Mouse (Mus musculus) liver, embryonic 11.5 days (tissue): ENCODE measurements around the gene Rsad2. TPM values are rescaled to one million over a fixed set of nuclear protein-coding genes. Genes with fewer than 3 reads are reported as not detected.

Experiments used
- ATAC-seq: fragments of 200-750 bp; cut with Nextera tagmentation; replicated peaks from 2 replicates; pipeline ENCODE4 v1.8.0; 2017; ENCODE audit warnings: moderate number of reproducible peaks, mild to moderate bottlenecking, moderate TSS enrichment, moderate library complexity; ENCODE audit not compliant: low FRiP score
- DNase-seq: peaks from one replicate; pipeline ENCODE4 v3.0.0-alpha.2; 2017; ENCODE audit warnings: low spot score
- H3K27ac ChIP-seq: fragments of 300-500 bp; sonication (generic); 2 replicates; pipeline ENCODE4 v1.5.1; 2014; ENCODE audit warnings: mild to moderate bottlenecking, low read depth, low read length, control low read depth
- H3K27me3 ChIP-seq: fragments of 300-500 bp; sonication (generic); replicated peaks from 2 replicates; pipeline ENCODE4 v1.6.1; 2014; ENCODE audit warnings: low read length, mixed read lengths; ENCODE audit not compliant: control insufficient read depth, insufficient read depth
- H3K36me3 ChIP-seq: fragments of 300-500 bp; sonication (generic); 2 replicates; pipeline ENCODE4 v1.6.1; 2014; ENCODE audit warnings: mild to moderate bottlenecking, low read length, moderate library complexity, mixed read lengths; ENCODE audit not compliant: control insufficient read depth, insufficient read depth
- H3K4me1 ChIP-seq: fragments of 300-500 bp; sonication (generic); replicated peaks from 2 replicates; pipeline ENCODE4 v1.6.1; 2014; ENCODE audit warnings: low read length, mixed read lengths; ENCODE audit not compliant: control insufficient read depth, insufficient read depth
- H3K4me2 ChIP-seq: fragments of 300-500 bp; sonication (generic); 2 replicates; pipeline ENCODE4 v1.6.1; 2014; ENCODE audit warnings: mild to moderate bottlenecking, control low read depth, moderate library complexity
- H3K4me3 ChIP-seq: fragments of 300-500 bp; sonication (generic); 2 replicates; pipeline ENCODE4 v1.5.1; 2014; ENCODE audit warnings: low read depth, low read length, control low read depth
- H3K9ac ChIP-seq: fragments of 300-500 bp; sonication (generic); 2 replicates; pipeline ENCODE4 v1.6.1; 2014; ENCODE audit warnings: low read depth, low read length, control low read depth
- H3K9me3 ChIP-seq: fragments of 300-500 bp; sonication (generic); 2 replicates; pipeline ENCODE4 v1.6.1; 2016; ENCODE audit warnings: low read length, inconsistent platforms, mixed read lengths; ENCODE audit not compliant: control insufficient read depth
- WGBS: fragments of 180-500 bp; shearing (Covaris S2); extraction: QIAGEN DNeasy Blood & Tissue Kit; methylation state at CpG from one replicate; pipeline ENCODE4 v1.1.7; 2014; 5-methylcytosine and 5-hydroxymethylcytosine counted together
- polyA plus RNA-seq: library from polyadenylated mRNA; unstranded; fragments of >200 nt; fragmentation: Nextera tagmentation; extraction: Ambion mirVana; gene quantifications from 2 replicates; pipeline ENCODE4 v1.2.1, GENCODE M21; 2014

Rsad2 gene
- polyA plus RNA-seq, 1 experiment from 2014 or later = 0.44 TPM

DNA sequence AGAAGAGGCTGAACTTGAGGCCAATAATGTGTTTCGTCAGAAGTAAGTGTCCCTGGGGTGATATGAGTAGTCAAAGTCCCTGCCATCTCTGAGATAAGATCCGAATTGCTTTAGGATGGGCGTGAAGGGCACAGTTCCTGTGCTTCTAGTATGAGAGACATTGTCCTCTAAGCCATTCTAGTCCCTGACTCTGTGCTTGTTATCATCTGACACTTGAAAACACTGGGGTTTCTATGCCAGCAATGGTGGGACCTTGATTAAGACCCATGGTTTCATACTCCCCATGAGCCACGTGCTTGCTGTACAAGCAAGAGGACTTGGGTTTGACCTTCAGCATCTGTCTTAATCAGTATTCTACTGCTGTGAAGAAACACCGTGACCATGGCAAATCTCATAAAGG lies 20.9 kb upstream of the Rsad2 start:
- H3K4me3 ChIP-seq = no peak overlapping the region
- H3K27me3 ChIP-seq = no peaks in the 10 kb centered on the region
- no peak for ATAC-seq
- WGBS = 77% methylated on average over 5 of the region's 5 CpGs
- H3K27ac ChIP-seq = no peak overlapping the region
- H3K9ac ChIP-seq = no peak overlapping the region
- no peak overlapping the region for H3K4me2 ChIP-seq
- no peak for DNase-seq
- H3K9me3 ChIP-seq = no peaks in the 10 kb centered on the region
- peaks cover 6% of the 10 kb centered on the region for H3K4me1 ChIP-seq
- no peaks in the 10 kb centered on the region for H3K36me3 ChIP-seq

DNA sequence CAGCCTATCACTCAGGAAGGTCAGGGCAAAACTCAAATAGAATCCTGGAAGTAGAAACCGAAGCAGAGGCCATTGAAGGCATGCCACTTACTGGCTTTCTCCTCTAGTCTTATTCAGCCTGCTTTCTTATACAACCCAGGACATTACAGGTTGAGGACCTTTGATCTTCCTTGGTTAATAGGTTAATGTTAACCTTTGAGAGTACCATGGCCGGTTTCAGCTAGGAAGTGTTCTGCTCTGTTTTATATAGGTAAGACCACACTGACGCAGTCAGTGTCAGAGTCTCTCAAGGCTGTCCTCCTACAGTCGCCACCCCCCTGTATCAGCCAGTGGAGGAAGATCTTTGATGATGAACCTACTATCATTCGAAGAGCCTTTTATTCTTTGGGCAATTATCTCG lies 17.5 kb upstream of the Rsad2 start:
- H3K4me2 ChIP-seq = peak overlapping the region; percentile 37
- peaks cover 25% of the 10 kb centered on the region for H3K4me1 ChIP-seq
- H3K4me3 ChIP-seq = no peak overlapping the region
- WGBS = 76% methylated on average over 6 of the region's 6 CpGs
- no peaks in the 10 kb centered on the region for H3K36me3 ChIP-seq
- DNase-seq (no peak), ATAC-seq (no peak)
- H3K27ac ChIP-seq = peak overlapping the region; percentile 73; the same call in 1 of the 2 replicates
- H3K9ac ChIP-seq = 0 out of 2 replicates have a peak overlapping the region, but pooled peaks have one; percentile 34
- H3K9me3 ChIP-seq = no peaks in the 10 kb centered on the region
- H3K27me3 ChIP-seq = no peaks in the 10 kb centered on the region

DNA sequence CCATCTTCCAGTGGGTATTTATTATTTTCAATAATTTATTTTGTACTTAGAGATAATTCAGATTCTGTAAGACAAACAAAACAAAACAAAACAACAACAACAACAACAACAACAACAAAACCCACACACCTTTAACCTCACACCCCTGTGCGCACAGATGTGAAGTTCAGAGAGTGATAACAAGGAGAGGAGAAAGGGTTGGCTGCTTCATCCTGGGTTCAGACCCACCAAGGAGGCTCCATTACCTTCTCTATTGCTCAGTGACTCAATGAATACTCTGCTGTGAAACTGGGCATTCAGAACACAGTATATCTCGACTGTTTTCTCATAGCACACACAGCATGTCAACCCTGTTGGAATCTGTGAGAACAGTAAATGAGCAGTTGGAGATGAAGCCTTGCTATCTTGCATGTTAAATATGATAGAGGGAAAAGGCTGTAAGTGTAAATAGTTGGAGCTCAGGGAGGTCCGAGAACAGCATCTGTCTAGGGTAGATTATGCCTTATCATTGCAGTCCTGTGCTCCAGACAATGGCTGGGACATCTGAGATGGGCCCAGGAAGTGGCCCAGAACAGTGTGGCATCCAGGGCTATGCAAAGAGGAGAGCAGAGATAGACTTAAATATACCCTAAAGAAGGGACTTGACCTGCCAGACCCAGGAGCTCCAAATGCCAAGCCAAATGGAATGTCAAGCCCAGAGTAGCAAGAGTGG lies 16.7 kb upstream of the Rsad2 start:
- Histone ChIP-seq H3K9ac (no peak overlapping the region; the same call in 1 of the 2 replicates), H3K27me3 (no peaks in the 10 kb centered on the region), H3K4me2 (peak overlapping the region; percentile 87), H3K36me3 (no peaks in the 10 kb centered on the region), H3K4me3 (no peak overlapping the region), H3K4me1 (peaks cover 25% of the 10 kb centered on the region), H3K9me3 (no peaks in the 10 kb centered on the region), H3K27ac (peak overlapping the region; percentile 73)
- ATAC-seq (peak; percentile 97), DNase-seq (no peak)
- 47% methylated on average over 3 of the region's 3 CpGs for WGBS

DNA sequence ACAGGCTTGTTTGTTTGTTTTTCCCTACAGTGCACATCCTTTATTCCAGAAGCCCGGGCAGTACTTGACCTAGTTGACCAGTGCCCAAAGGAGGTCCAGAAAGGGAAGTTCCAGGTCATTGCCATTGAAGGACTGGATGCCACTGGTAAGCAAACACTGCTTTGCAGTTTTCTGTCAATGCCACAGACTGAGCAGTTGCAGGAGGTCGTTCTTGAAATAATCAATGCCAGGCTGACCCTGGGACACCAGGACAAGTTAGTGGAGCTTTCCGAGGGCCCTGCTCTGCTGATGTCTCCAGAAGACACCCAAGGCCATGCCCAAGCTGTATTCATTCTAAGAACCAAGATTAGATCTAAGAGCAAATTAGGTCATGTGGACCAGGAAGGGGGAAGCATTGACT lies 15.1 kb upstream of the Rsad2 start:
- 58% methylated on average over 3 of the region's 3 CpGs for WGBS
- no peak for ATAC-seq
- Histone ChIP-seq H3K4me3 (peak overlapping the region; percentile 67; the same call in 1 of the 2 replicates), H3K4me1 (peaks cover 23% of the 10 kb centered on the region), H3K4me2 (peak overlapping the region; percentile 87), H3K9me3 (no peaks in the 10 kb centered on the region), H3K9ac (peak overlapping the region; percentile 34; the same call in 1 of the 2 replicates), H3K36me3 (no peaks in the 10 kb centered on the region), H3K27me3 (no peaks in the 10 kb centered on the region), H3K27ac (no peak overlapping the region)
- no peak for DNase-seq

DNA sequence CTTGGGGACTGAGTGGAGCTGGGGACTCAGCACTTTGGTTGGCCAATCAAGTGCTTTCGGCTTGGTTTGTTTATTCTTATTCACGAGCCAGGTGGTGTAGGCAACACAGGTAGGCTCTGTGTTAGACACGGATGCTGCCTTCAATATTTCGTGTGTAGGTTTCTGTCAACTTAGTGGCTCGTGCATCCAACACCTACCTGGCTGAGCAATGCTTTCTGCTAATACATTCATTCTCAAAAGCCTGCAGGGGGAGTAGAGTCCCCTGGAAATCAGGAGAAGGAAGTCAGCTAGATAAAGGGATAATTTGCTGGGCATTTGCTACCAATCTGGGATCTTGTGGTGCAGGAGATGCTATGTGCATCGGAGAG lies 13.8 kb upstream of the Rsad2 start:
- Histone ChIP-seq H3K4me3 (peak overlapping the region; percentile 67), H3K27me3 (no peaks in the 10 kb centered on the region), H3K9me3 (no peaks in the 10 kb centered on the region), H3K4me2 (peak overlapping the region; percentile 87), H3K27ac (no peak overlapping the region), H3K9ac (peak overlapping the region; percentile 59), H3K4me1 (peaks cover 23% of the 10 kb centered on the region), H3K36me3 (no peaks in the 10 kb centered on the region)
- no peak for DNase-seq
- WGBS = 25% methylated on average over 6 of the region's 6 CpGs
- no peak for ATAC-seq

DNA sequence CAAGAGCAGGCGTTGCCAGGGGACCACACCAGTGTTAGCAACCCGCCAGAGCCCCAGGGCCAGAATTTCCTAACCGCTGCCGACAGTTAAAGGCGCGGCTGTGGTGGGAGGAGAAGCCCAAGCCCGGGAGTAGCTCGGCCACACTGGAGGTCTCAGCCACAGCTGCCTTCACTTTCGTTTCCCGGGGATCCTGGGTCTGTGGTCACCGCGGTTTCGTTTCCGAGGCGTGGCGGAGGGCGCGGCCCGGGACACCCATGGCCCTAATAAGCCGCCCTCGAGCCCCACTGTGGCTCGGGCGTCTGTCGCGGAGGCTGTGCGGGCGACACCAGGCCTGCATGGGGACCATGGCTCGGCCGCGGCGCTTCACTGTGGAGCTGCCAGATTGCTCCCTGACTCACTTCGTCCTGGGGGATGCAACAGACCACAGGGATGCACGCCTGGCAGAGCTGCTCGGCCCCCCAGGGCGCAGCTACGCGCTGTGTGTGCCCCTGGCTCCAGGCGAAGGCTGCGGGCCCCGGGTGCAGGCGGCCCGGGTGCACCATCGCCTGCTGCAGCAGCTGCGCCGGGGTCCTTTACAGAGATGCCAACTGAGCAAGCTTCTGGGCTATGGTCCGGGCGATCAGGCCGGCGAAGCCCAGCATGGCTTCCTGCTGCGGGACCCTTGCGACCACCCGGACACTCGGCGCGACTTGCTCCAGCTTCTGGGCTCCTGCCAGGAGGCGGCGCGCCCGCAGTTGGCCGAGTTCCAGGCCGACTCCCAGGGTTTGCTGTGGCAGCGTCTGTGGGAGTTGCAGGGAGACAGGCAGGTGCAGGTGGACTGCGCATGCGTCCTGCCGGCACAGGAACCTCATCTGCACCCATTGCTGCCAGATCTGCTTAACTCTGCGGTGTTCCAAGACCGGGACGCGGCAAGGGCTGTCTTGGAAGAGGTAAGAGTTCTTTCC lies 13.1 kb upstream of the Rsad2 start, which contains the start of gene Cmpk2:
Cmpk2 (plus strand) TSS at position 107 of the 944 bp plus-strand sequence.
- under 1% methylated on average over 69 of the region's 69 CpGs for WGBS
- DNase-seq = peak; percentile 75

DNA sequence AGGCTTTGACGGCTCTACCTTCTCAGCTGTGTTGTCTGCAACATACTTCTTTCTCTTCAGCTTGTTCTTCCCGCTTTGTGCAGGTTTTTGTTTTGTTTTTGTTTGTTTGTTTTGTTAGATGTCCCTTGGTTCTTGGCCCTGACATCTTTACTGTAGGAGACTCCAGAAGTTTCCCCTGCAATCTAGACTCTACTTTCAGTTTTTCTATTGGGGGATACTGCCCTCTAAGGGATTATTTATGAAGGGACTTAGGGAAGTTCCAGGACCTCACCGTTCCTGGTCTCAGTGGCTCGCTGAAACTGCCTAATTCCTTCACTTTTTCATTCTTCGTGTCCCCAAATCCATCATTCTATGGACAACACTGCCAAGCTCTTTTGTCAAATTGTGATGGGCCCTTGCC lies 9.3 kb upstream of the Rsad2 start:
- WGBS = 70% methylated on average over 5 of the region's 5 CpGs
- ATAC-seq = no peak
- H3K4me2 ChIP-seq = no peak overlapping the region
- no peaks in the 10 kb centered on the region for H3K36me3 ChIP-seq
- H3K9me3 ChIP-seq = no peaks in the 10 kb centered on the region
- no peak overlapping the region for H3K4me3 ChIP-seq
- no peaks in the 10 kb centered on the region for H3K27me3 ChIP-seq
- H3K4me1 ChIP-seq = peaks cover 7% of the 10 kb centered on the region
- no peak overlapping the region for H3K27ac ChIP-seq
- no peak for DNase-seq
- no peak overlapping the region for H3K9ac ChIP-seq

More for the DNA sequence above, 13.1 kb upstream of the Rsad2 start, which contains the start of gene Cmpk2:
- Histone ChIP-seq H3K4me3 (peak within 1 kb of the TSS; percentile 67), H3K9me3 (no peaks in the 10 kb centered on the region), H3K4me2 (peak within 1 kb of the TSS; percentile 87), H3K4me1 (peaks cover 23% of the 10 kb centered on the region), H3K36me3 (no peaks in the 10 kb centered on the region), H3K27me3 (no peaks in the 10 kb centered on the region), H3K9ac (peak within 1 kb of the TSS; percentile 59), H3K27ac (peak within 1 kb of the TSS; percentile 28; the same call in 1 of the 2 replicates)
- peak; percentile 45 for ATAC-seq

DNA sequence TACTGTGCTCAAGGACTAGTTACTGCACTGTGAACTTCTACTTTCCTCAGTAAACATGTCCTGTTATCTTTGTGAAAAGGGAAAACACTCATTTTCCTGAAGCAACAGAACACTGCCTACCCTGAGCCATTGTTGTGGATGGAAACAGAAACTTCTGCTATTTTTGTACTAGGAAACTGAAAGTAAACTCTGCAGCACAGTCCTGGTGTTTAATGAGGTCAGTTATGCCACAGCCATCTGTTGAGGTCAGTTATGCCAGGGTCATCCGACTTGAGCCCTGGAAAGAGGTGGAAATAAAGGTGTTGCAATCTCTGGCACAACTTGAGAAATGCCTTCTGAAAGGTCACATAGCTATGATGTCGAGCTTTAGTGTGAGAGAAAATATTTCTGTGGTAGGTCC lies 3.8 kb upstream of the Rsad2 start:
- WGBS = 39% methylated on average over 2 of the region's 2 CpGs
- Histone ChIP-seq H3K4me1 (peaks cover 7% of the 10 kb centered on the region), H3K27ac (no peak overlapping the region), H3K36me3 (no peaks in the 10 kb centered on the region), H3K27me3 (no peaks in the 10 kb centered on the region), H3K9me3 (no peaks in the 10 kb centered on the region), H3K4me2 (no peak overlapping the region), H3K4me3 (no peak overlapping the region), H3K9ac (no peak overlapping the region)
- DNase-seq (no peak), ATAC-seq (no peak)
